Mouse (Mus musculus) kidney, embryonic 15.5 days (tissue): Measurements from ENCODE around the gene Kcnh8. TPM values are rescaled to one million over a fixed set of nuclear protein-coding genes. Genes with fewer than 3 reads are reported as not detected.

Experiments used
- ATAC-seq: fragments of 200-750 bp; cut with Nextera tagmentation; replicated peaks from 2 replicates; pipeline ENCODE4 v1.8.0; 2017; ENCODE audit warnings: moderate TSS enrichment; ENCODE audit not compliant: low FRiP score
- H3K27ac ChIP-seq: fragments of 300-500 bp; sonication (generic); 2 replicates; pipeline ENCODE4 v1.5.1; 2015; ENCODE audit warnings: mild to moderate bottlenecking, inconsistent platforms
- H3K27me3 ChIP-seq: fragments of 300-500 bp; sonication (generic); 2 replicates; pipeline ENCODE4 v1.6.1; 2015; ENCODE audit warnings: inconsistent platforms
- H3K36me3 ChIP-seq: fragments of 300-500 bp; sonication (generic); 2 replicates; pipeline ENCODE4 v1.6.1; 2015; ENCODE audit warnings: inconsistent platforms
- H3K4me1 ChIP-seq: fragments of 300-500 bp; sonication (generic); 2 replicates; pipeline ENCODE4 v1.6.1; 2015; ENCODE audit warnings: inconsistent platforms
- H3K4me2 ChIP-seq: fragments of 300-500 bp; sonication (generic); 2 replicates; pipeline ENCODE4 v1.6.1; 2015; ENCODE audit warnings: moderate library complexity, mild to moderate bottlenecking, inconsistent platforms
- H3K4me3 ChIP-seq: fragments of 300-500 bp; sonication (generic); replicated peaks from 2 replicates; pipeline ENCODE4 v1.5.1; 2015; ENCODE audit warnings: mild to moderate bottlenecking, inconsistent platforms
- H3K9ac ChIP-seq: fragments of 300-500 bp; sonication (generic); 2 replicates; pipeline ENCODE4 v1.6.1; 2015; ENCODE audit warnings: mild to moderate bottlenecking, inconsistent platforms
- H3K9me3 ChIP-seq: fragments of 300-500 bp; sonication (generic); replicated peaks from 2 replicates; pipeline ENCODE4 v1.6.1; 2016; ENCODE audit warnings: inconsistent platforms
- WGBS: fragments of 180-500 bp; shearing (Covaris S2); methylation state at CpG from one replicate; pipeline ENCODE4 v1.1.7; 2015; ENCODE audit warnings: mixed read lengths; 5-methylcytosine and 5-hydroxymethylcytosine counted together
- polyA plus RNA-seq: library from polyadenylated mRNA; unstranded; fragments of >200 nt; fragmentation: Nextera tagmentation; extraction: Ambion mirVana; gene quantifications from 2 replicates; pipeline ENCODE4 v1.2.1, GENCODE M21; 2015

Gene Kcnh8
- polyA plus RNA-seq, 1 experiment from 2014 or later = 0.78 TPM

DNA sequence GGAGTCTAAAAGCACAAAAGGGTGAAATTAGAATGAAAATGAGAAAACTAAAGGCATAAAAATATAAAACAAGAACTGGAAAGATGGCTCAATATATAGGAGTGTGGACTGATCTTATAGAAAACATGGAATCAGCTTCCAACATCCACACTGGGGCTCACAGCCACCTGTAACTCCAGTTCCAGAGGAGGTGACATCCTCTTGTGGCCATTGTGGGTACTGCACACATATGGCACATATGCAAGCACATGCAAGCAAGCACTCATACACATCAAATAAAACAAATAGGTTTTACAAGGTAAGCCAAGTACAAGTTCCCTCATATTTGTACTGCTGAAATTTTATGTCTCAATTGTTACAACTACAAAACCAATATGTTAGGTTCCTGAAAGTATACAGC is 46.7 kb downstream of the Kcnh8 start:
- no peaks in the 10 kb centered on the region for H3K9me3 ChIP-seq
- no peaks in the 10 kb centered on the region for H3K4me1 ChIP-seq
- ATAC-seq = no peak
- H3K9ac ChIP-seq = no peak overlapping the region
- no peaks in the 10 kb centered on the region for H3K27me3 ChIP-seq
- no peak overlapping the region for H3K4me3 ChIP-seq
- H3K4me2 ChIP-seq = no peak overlapping the region
- no peaks in the 10 kb centered on the region for H3K36me3 ChIP-seq
- no peak overlapping the region for H3K27ac ChIP-seq

DNA sequence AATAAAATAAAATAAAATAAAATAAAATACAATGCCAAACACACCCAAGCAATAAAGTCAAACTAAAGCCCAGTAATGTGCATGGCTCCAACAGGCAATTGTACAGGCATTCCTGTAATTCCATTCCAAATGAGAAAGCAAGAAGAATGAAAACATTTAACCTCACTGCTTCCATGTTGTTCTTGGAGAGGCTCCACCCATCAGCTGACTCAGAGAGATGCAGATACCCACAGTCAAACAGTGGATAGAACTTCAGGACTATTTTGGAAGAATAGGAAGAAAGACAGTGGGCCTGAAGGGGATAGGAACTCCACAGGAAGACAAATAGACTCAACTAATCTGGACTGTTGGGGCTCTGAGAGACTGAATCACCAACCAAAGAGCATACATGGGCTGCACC is 89.5 kb downstream of the Kcnh8 start:
- H3K27ac ChIP-seq = no peak overlapping the region
- no peak overlapping the region for H3K4me2 ChIP-seq
- no peak overlapping the region for H3K9ac ChIP-seq
- no peaks in the 10 kb centered on the region for H3K36me3 ChIP-seq
- H3K9me3 ChIP-seq = no peaks in the 10 kb centered on the region
- no peaks in the 10 kb centered on the region for H3K4me1 ChIP-seq
- no peak for ATAC-seq
- no peaks in the 10 kb centered on the region for H3K27me3 ChIP-seq
- H3K4me3 ChIP-seq = no peak overlapping the region

DNA sequence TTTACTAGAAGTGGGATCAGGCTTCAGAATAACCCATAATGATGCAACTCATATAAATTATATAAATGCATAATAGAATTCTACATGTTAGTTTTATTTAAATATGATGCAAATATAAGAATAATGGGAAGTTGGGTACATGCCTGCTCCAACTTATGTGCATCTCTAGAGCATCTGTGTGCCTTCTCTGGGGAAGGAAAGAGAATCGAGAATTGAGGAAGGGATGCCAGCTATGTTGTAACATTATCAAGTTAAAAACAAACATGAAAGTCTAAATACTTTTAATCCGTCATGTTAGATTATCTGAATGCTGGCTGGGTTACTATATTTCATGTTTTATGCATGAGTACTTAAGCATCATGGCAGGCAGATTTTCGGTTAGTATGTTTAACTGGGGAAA is 99.4 kb downstream of the Kcnh8 start:
- WGBS = 82% methylated on average over 3 of the region's 3 CpGs

DNA sequence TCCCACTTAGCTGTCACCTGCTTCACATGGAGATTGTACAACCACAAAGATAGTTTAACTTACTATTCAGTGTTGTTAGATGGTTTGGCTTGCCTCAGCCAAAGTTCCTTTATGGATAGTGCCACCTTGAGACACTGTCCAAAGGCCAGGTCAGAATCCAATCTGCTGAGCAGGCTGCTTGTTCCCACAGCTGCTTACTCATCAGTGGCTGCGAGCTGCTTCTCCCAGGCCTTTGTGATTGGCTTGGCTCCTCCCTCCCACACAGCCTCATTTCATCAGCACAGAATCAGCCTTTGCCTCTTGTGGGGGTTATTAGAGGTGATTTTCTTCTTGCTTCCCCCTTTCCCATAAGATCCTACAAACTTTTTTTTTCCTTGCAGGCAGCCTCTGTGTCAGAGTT is 109.8 kb downstream of the Kcnh8 start:
- no peak for ATAC-seq
- Histone ChIP-seq H3K9me3 (no peaks in the 10 kb centered on the region), H3K4me3 (no peak overlapping the region), H3K4me2 (no peak overlapping the region), H3K36me3 (no peaks in the 10 kb centered on the region), H3K27ac (no peak overlapping the region), H3K4me1 (no peaks in the 10 kb centered on the region), H3K9ac (no peak overlapping the region), H3K27me3 (no peaks in the 10 kb centered on the region)
- 27% methylated on average over 1 of the region's 1 CpGs for WGBS

More for the DNA sequence above, 99.4 kb downstream of the Kcnh8 start:
- H3K27ac ChIP-seq = no peak overlapping the region
- no peaks in the 10 kb centered on the region for H3K4me1 ChIP-seq
- H3K27me3 ChIP-seq = no peaks in the 10 kb centered on the region
- no peak overlapping the region for H3K9ac ChIP-seq
- H3K4me2 ChIP-seq = no peak overlapping the region
- no peaks in the 10 kb centered on the region for H3K9me3 ChIP-seq
- H3K4me3 ChIP-seq = no peak overlapping the region
- no peak for ATAC-seq
- no peaks in the 10 kb centered on the region for H3K36me3 ChIP-seq

DNA sequence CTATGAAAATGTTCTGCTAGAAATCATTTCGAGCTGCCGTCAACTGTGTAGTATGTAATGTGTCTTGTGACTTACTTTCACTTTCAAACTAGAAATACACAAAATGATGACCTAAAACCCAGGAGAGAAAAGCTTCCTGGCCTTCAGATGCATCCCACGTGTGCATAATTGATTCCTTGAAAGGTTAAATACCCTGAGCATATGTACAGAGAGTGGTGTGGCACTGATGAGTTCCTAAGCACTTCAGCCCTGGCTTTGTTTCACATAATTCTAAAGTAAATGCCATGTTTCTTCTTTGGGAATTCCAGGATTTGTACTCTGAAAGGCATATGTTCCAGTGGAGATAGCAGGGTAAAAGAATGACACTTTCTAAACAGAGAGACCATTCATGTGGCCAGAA is 119.7 kb downstream of the Kcnh8 start:
- ATAC-seq = no peak
- WGBS = 79% methylated on average over 3 of the region's 3 CpGs

DNA sequence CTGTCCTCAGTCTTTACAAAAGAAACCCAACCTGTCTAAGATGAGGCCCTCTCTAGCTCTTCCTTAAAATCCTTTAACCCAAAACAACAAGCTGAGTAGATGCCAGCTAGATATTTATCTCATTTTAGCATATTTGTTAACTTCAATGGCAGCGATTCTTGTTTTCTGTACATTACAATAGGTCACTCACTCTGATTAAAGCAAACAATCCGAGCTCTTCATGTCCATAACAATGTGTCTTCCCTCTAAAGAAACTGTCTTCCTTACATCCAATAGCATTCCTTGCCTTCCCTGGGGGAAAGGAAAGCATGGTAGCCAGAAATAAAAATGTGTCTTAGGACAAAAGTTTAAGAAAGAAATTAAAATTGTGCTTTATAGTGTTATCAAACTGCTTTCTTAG is 126.3 kb downstream of the Kcnh8 start:
- Histone ChIP-seq H3K4me3 (no peak overlapping the region), H3K36me3 (no peaks in the 10 kb centered on the region), H3K27me3 (no peaks in the 10 kb centered on the region), H3K9ac (no peak overlapping the region), H3K9me3 (no peaks in the 10 kb centered on the region), H3K4me1 (no peaks in the 10 kb centered on the region), H3K27ac (no peak overlapping the region), H3K4me2 (no peak overlapping the region)
- ATAC-seq = no peak
- 74% methylated on average over 2 of the region's 2 CpGs for WGBS

More for the DNA sequence above, 119.7 kb downstream of the Kcnh8 start:
- Histone ChIP-seq H3K9ac (no peak overlapping the region), H3K9me3 (no peaks in the 10 kb centered on the region), H3K4me3 (no peak overlapping the region), H3K27ac (no peak overlapping the region), H3K4me1 (no peaks in the 10 kb centered on the region), H3K27me3 (no peaks in the 10 kb centered on the region), H3K36me3 (no peaks in the 10 kb centered on the region), H3K4me2 (no peak overlapping the region)

DNA sequence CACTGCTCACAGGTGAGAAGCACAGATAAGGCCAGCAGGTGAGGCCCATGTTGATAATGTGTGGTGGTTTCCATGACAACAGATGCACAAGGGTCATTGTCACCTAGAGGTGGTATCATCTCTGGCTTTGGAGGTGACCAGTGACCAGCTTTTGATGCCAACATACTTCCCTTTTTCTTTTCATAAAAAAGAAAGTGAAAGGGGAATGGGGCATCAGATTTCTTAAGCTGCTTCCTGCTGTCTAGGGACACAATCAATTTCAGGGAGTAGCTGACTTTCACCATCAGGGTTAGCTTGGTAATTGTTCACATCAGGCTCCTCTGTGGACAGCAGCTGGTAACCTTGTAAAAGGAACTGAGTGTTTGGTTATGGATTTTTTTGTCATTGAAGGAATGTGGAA is 135.9 kb downstream of the Kcnh8 start:
- Histone ChIP-seq H3K9ac (no peak overlapping the region), H3K36me3 (no peaks in the 10 kb centered on the region), H3K9me3 (no peaks in the 10 kb centered on the region), H3K27ac (no peak overlapping the region), H3K4me3 (no peak overlapping the region), H3K27me3 (no peaks in the 10 kb centered on the region), H3K4me1 (no peaks in the 10 kb centered on the region), H3K4me2 (no peak overlapping the region)
- no peak for ATAC-seq

DNA sequence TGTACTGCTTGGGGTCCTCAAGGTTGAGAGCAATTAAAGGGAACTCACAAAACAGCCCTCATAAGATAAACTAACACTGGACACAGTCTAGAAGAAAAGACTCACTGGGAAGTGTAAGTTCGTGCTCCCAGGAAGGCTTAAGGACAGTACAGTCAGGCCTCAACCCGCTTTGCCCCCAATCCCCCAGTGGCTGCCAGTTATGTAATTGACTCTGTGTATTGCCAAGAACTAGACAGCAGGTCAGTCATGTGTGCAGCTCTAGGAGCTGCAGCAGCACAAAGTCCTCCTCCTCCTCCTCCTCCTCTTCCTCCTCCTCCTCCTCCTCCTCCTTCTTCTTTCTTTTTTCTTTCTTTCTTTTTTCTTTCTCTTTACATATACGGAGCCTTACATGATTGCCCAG is 185.6 kb downstream of the Kcnh8 start:
- Histone ChIP-seq H3K36me3 (no peaks in the 10 kb centered on the region), H3K9ac (no peak overlapping the region), H3K9me3 (no peaks in the 10 kb centered on the region), H3K27ac (no peak overlapping the region), H3K4me1 (no peaks in the 10 kb centered on the region), H3K27me3 (no peaks in the 10 kb centered on the region), H3K4me2 (no peak overlapping the region), H3K4me3 (no peak overlapping the region)
- no peak for ATAC-seq
- WGBS = 69% methylated on average over 3 of the region's 3 CpGs

DNA sequence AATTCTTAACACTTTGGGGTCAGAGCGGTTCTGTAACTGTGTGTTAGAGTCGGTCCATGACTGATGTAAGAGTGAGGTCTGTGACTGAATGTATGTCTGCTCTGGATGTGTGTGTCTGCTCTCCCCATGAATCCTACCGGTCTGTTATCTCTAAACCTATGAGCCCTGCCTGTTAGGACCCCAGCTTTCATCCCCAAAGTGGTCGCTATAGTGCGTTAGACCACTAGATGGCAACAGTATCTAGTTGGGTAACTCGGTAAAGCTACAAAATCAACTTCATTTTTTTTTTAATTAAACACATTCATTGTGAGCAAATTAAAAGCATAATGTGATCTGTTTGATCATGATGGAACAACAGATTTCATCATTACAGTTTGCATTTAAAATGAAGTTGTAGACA is 202.0 kb downstream of the Kcnh8 start:
- Histone ChIP-seq H3K4me3 (no peak overlapping the region), H3K36me3 (no peaks in the 10 kb centered on the region), H3K27ac (no peak overlapping the region), H3K9ac (no peak overlapping the region), H3K9me3 (no peaks in the 10 kb centered on the region), H3K4me1 (no peaks in the 10 kb centered on the region), H3K4me2 (no peak overlapping the region), H3K27me3 (no peaks in the 10 kb centered on the region)
- ATAC-seq = no peak
- WGBS = 58% methylated on average over 6 of the region's 6 CpGs

DNA sequence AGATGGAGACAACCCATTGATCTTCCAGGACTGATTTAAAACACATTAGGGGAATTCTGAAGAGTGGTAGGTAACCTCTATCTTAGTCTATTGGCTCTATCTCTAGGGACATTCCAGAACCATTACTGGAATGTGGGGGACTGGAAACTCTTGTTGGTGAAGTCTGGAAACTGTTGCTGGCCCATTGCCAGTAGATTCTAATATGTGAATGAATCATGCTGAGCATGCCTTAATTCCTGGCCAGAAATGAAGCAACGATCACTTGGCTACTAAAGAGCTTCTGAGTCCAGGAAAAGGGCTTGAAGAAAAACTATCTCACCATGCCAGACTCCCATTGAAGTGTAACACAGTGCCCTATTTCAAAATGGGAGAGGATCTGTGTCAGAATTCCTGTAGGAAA is 208.3 kb downstream of the Kcnh8 start:
- Histone ChIP-seq H3K9me3 (no peaks in the 10 kb centered on the region), H3K4me1 (no peaks in the 10 kb centered on the region), H3K4me3 (no peak overlapping the region), H3K36me3 (no peaks in the 10 kb centered on the region), H3K27ac (no peak overlapping the region), H3K27me3 (no peaks in the 10 kb centered on the region), H3K4me2 (no peak overlapping the region), H3K9ac (no peak overlapping the region)
- no peak for ATAC-seq
- 47% methylated on average over 1 of the region's 1 CpGs for WGBS

DNA sequence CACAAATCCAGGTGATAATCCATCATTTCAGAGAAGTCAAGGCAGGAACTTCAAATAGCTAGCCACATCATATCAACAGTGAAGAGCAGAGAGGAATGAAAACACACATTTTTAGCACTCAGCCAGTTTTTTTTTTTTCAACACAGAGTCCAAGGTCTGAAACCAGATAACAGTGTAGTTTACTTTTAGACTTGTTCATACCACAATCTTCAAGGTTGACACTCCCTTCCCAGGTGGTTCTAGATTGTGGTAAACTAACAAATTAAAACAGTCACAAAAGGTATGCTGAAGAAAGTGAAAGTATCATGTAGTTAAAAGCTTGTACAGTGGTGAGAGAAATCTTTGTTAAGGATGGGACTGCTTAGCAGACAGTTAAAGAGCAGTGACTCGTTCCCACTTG is 216.5 kb downstream of the Kcnh8 start:
- Histone ChIP-seq H3K4me3 (no peak overlapping the region), H3K36me3 (no peaks in the 10 kb centered on the region), H3K4me2 (no peak overlapping the region), H3K27ac (no peak overlapping the region), H3K27me3 (no peaks in the 10 kb centered on the region), H3K9ac (no peak overlapping the region), H3K4me1 (no peaks in the 10 kb centered on the region), H3K9me3 (no peaks in the 10 kb centered on the region)
- 64% methylated on average over 1 of the region's 1 CpGs for WGBS
- ATAC-seq = no peak

DNA sequence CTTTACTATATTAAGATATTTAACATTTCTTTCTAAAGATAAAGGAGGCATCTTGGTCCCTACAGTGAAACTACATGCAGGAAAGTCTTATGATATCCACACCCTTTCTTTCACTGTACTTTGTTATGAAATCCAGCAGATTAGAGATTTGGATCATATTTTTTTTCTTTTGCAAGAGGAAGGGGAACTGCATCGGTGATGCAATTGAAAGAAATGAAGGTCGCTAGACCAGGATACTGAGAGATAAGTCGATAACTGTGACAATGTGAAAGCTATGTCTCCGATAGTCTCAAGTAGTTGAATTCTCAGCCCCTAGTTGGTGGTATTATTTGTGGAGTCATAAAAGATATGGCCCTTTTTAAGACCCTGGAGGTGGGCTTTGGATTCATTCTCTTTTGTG is 227.2 kb downstream of the Kcnh8 start:
- Histone ChIP-seq H3K27me3 (no peaks in the 10 kb centered on the region), H3K4me1 (no peaks in the 10 kb centered on the region), H3K9me3 (no peaks in the 10 kb centered on the region), H3K27ac (no peak overlapping the region), H3K4me3 (no peak overlapping the region), H3K36me3 (no peaks in the 10 kb centered on the region), H3K9ac (no peak overlapping the region), H3K4me2 (no peak overlapping the region)
- no peak for ATAC-seq
- WGBS = 93% methylated on average over 4 of the region's 4 CpGs

DNA sequence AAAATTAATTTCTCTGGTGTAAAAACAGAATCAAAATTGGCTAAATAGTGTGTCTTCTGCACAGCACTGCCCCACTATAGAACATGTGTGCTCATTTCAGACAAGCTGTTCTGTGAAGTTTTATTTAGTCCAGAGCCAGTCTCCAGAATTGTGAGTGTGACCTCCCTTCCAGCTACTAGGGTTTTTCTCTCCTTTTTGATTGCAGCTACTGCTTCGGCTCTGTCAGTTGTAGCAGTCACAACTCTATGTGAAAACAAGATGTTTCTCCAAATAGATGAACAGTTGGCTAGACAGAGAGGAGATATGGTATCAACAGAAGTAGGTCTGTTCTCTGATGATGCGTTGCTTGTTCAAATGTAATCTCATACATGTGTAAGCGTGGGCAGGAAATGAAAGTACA is 270.7 kb downstream of the Kcnh8 start:
- Histone ChIP-seq H3K27me3 (no peaks in the 10 kb centered on the region), H3K4me2 (no peak overlapping the region), H3K9ac (no peak overlapping the region), H3K4me3 (no peak overlapping the region), H3K27ac (no peak overlapping the region), H3K4me1 (no peaks in the 10 kb centered on the region), H3K9me3 (no peaks in the 10 kb centered on the region), H3K36me3 (no peaks in the 10 kb centered on the region)
- ATAC-seq = no peak
- 85% methylated on average over 3 of the region's 3 CpGs for WGBS

DNA sequence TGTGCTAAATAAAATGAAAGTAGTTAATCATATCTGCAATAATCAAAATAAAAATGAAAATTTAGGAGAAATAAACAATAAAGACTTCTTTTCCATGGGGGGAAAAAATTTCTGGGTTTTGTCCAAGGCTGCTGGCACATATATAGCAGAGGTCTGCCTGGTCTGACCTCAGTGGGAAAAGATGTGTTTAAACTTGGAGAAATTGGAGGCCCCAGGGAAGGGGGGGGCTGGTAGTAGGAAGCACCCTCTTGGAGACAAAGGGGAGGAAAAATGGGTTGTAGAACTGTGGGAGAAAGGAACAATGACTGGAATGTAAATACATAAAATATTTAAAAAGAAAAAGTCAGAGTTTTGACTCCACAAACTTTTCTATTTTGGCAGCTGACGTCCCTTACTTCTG is 276.5 kb downstream of the Kcnh8 start:
- H3K9ac ChIP-seq = no peak overlapping the region

More for the DNA sequence above, 276.5 kb downstream of the Kcnh8 start:
- H3K27me3 ChIP-seq = no peaks in the 10 kb centered on the region
- H3K36me3 ChIP-seq = no peaks in the 10 kb centered on the region
- no peak for ATAC-seq
- H3K4me1 ChIP-seq = no peaks in the 10 kb centered on the region
- H3K4me3 ChIP-seq = no peak overlapping the region
- WGBS = 58% methylated on average over 1 of the region's 1 CpGs
- no peak overlapping the region for H3K4me2 ChIP-seq
- no peak overlapping the region for H3K27ac ChIP-seq
- no peaks in the 10 kb centered on the region for H3K9me3 ChIP-seq
